Mouse (Mus musculus): ENCODE results near the gene Chdh. TPM values are rescaled to one million over a fixed set of nuclear protein-coding genes. Genes with fewer than 3 reads are reported as not detected.

Chdh gene
- polyA plus RNA-seq, 1 experiment: not detected

DNA sequence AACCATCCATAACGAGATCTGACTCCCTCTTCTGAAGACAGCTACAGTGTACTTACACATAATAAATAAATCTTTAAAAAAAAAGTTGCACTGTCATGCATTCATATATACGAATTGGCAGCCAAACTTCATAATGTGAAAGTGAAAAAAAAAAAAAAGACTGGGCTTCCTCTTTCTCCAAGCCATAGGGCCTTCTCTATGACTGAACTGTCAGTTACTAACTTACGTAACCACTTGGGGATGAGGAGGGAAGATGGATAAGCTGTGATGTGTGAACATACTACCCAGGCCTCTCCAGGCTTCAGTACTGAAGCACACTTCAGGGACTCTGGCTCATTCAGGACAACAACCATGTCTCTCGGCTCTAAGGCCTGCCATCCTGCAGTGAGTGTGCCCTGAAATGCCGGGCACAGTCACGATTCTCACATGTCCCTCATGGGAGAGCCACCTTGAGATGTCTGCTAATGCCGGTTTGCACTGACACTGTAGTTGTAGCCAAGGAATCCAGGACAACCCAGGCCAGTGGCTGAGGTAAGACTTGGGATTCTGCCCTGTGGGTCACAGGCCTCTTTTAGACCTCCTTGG, 34.6 kb downstream of the Chdh start:
- H3K4me3 ChIP-seq (replicated peaks): no peak overlapping the region
- H3K4me1 ChIP-seq (ENCODE audit: control insufficient read depth): no peaks in the 10 kb centered on the region
- H3K36me3 ChIP-seq (ENCODE audit: control insufficient read depth): no peaks in the 10 kb centered on the region
- H3K9me3 ChIP-seq (ENCODE audit: control insufficient read depth, low read length): no peaks in the 10 kb centered on the region
- no peak for TF ChIP-seq GATA1 (IDR thresholded peaks at IDR 0.05; ENCODE audit: low read length)
- TF ChIP-seq TAL1 (IDR thresholded peaks at IDR 0.05; ENCODE audit: low read length): no peak
- H3K27me3 ChIP-seq (ENCODE audit: control insufficient read depth): no peaks in the 10 kb centered on the region

DNA sequence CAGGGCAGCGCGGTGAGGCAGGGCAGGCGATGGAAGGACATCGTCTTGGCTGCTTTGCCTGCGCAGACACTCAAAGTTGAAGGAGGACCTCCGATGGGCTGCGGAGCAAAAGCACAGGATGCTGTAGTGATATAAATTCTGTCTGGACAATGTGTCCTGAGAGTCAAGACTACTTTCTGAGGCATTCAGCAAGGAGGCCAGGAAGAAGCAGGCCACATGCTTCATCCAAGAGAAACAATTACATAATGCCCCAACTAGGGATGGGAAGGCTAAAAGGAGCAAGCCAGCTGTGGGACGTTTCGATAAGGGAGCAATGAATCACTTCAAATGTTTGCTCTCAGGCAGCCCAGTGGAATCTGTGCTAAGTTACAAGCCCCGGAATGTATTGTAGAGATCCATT, 36.4 kb downstream of the Chdh start:
- TF ChIP-seq TAL1 (IDR thresholded peaks at IDR 0.05; ENCODE audit: low read length) (no peak), GATA1 (IDR thresholded peaks at IDR 0.05; ENCODE audit: low read length) (no peak)
- Histone ChIP-seq H3K27me3 (ENCODE audit: control insufficient read depth) (no peaks in the 10 kb centered on the region), H3K36me3 (ENCODE audit: control insufficient read depth) (no peaks in the 10 kb centered on the region), H3K9me3 (ENCODE audit: control insufficient read depth, low read length) (no peaks in the 10 kb centered on the region), H3K4me3 (replicated peaks) (no peak overlapping the region), H3K4me1 (ENCODE audit: control insufficient read depth) (no peaks in the 10 kb centered on the region)

DNA sequence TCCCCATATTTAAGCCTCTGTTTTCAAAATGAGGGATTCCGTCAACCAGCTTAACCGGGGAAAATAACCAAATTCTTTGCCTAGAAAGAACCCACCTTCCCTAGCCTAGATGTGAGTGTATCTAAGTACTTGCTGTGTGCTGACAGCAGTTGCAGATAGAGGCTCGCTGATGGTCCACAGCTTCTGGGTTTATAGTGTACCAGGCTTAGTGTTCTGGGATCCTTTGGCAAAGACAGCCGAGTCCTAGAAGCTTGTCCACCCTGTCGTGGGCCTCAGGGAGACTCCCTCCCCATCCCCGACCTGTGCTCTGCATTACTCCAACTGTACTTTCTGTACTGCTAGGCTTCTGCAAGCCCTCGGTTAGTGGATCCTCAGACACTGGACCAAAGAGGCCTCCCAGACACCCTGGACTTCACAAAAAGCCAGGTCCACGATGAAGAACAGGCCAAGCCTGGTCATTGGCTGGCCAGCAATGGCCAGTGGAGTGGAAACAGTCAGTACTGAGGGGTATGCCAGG, 36.9 kb downstream of the Chdh start:
- Histone ChIP-seq H3K36me3 (ENCODE audit: control insufficient read depth) (no peaks in the 10 kb centered on the region), H3K4me1 (ENCODE audit: control insufficient read depth) (no peaks in the 10 kb centered on the region), H3K27me3 (ENCODE audit: control insufficient read depth) (no peaks in the 10 kb centered on the region), H3K4me3 (replicated peaks) (no peak overlapping the region), H3K9me3 (ENCODE audit: control insufficient read depth, low read length) (no peaks in the 10 kb centered on the region)
- TF ChIP-seq GATA1 (IDR thresholded peaks at IDR 0.05; ENCODE audit: low read length): no peak
- TF ChIP-seq TAL1 (IDR thresholded peaks at IDR 0.05; ENCODE audit: low read length): no peak

DNA sequence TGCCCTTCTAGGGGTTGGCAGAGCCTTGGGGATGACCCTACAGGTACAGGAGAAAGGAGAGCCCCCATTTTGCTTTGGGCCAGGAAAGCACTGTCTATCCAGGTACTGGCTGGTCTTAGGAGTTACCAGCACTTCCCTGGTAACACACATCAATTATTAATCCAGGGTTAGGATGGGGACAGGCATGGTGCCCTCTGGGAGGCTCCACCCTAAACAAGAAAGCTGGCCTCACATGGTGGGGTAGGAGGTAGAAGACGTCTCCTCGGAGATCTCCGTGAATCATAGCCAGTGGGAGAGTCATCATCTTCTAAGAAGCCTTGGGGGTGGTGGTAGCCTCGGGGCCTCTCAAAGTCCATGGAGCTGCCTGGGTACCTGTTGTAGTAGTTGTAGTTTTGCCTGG, 38.2 kb downstream of the Chdh start:
- no peak for TF ChIP-seq TAL1 (IDR thresholded peaks at IDR 0.05; ENCODE audit: low read length)
- TF ChIP-seq GATA1 (IDR thresholded peaks at IDR 0.05; ENCODE audit: low read length): no peak
- Histone ChIP-seq H3K36me3 (ENCODE audit: control insufficient read depth) (no peaks in the 10 kb centered on the region), H3K9me3 (ENCODE audit: control insufficient read depth, low read length) (no peaks in the 10 kb centered on the region), H3K4me3 (replicated peaks) (no peak overlapping the region), H3K4me1 (ENCODE audit: control insufficient read depth) (no peaks in the 10 kb centered on the region), H3K27me3 (ENCODE audit: control insufficient read depth) (no peaks in the 10 kb centered on the region)

DNA sequence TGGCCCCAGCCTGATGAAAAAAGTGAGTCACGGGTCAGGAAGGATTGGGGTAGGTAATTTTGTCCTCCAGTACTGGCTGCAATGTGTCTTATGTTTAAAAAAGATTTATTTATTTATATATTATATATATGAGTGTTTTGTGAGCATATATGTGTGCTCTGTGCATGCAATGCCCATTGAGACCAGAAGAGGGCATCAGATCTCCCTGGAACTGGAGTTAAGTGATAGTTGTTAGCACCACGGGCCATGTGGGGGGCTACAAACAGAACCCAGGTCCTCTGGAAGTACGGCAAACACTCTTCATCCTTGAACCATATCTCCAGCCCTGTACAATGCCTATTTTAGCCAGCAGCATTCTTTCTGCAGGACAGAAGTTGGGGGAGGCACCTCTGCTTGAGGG, 39.2 kb downstream of the Chdh start:
- Histone ChIP-seq H3K9me3 (ENCODE audit: control insufficient read depth, low read length) (no peaks in the 10 kb centered on the region), H3K4me1 (ENCODE audit: control insufficient read depth) (no peaks in the 10 kb centered on the region), H3K27me3 (ENCODE audit: control insufficient read depth) (no peaks in the 10 kb centered on the region), H3K36me3 (ENCODE audit: control insufficient read depth) (no peaks in the 10 kb centered on the region), H3K4me3 (replicated peaks) (no peak overlapping the region)
- TF ChIP-seq GATA1 (IDR thresholded peaks at IDR 0.05; ENCODE audit: low read length) (no peak), TAL1 (IDR thresholded peaks at IDR 0.05; ENCODE audit: low read length) (no peak)

DNA sequence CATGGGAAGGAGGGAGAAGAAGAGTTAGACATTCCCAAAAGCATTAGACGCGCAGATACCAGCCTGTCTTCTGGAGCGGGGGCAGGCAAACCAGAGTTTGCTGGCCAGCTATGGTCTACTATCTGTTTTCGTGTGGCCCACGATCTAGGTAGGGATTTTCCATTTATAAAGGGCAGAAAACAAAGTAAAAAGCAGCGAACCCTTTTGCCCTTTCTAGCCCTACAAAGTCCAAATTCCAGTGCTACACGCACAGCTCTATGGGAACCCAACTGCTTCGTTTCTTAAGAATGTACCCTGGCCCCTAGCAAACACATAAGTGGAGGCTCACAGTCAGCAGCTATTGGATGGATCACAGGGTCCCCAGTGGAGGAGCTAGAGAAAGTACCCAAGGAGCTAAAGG, 41.5 kb downstream of the Chdh start:
- H3K4me1 ChIP-seq (ENCODE audit: control insufficient read depth): no peaks in the 10 kb centered on the region
- no peaks in the 10 kb centered on the region for H3K27me3 ChIP-seq (ENCODE audit: control insufficient read depth)
- H3K36me3 ChIP-seq (ENCODE audit: control insufficient read depth): no peaks in the 10 kb centered on the region

DNA sequence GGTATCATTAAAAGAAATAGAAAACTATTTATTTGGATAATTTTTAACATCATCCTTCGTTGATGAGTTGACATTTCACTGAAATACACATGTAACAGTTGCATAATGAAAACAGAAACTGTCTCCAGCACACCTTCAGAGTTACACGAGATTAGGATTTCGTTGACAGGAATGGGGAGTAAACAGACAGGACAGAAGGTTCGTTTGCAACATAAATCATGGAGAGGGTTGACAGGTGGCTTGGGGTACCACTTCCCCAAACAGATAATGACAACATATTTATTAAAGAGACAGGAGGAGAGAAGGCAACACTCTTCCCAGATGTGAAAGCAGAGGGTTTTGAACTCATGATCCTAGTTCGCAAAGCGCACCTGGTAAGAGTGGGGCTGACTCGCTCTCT, 46.1 kb downstream of the Chdh start:
- Histone ChIP-seq H3K36me3 (ENCODE audit: control insufficient read depth) (no peaks in the 10 kb centered on the region), H3K9me3 (ENCODE audit: control insufficient read depth, low read length) (no peaks in the 10 kb centered on the region), H3K4me3 (replicated peaks) (no peak overlapping the region), H3K27me3 (ENCODE audit: control insufficient read depth) (no peaks in the 10 kb centered on the region), H3K4me1 (ENCODE audit: control insufficient read depth) (no peaks in the 10 kb centered on the region)
- no peak for TF ChIP-seq GATA1 (IDR thresholded peaks at IDR 0.05; ENCODE audit: low read length)
- no peak for TF ChIP-seq TAL1 (IDR thresholded peaks at IDR 0.05; ENCODE audit: low read length)

More for the DNA sequence above, 41.5 kb downstream of the Chdh start:
- H3K9me3 ChIP-seq (ENCODE audit: control insufficient read depth, low read length): no peaks in the 10 kb centered on the region
- H3K4me3 ChIP-seq (replicated peaks): no peak overlapping the region
- no peak for TF ChIP-seq TAL1 (IDR thresholded peaks at IDR 0.05; ENCODE audit: low read length)
- no peak for TF ChIP-seq GATA1 (IDR thresholded peaks at IDR 0.05; ENCODE audit: low read length)

DNA sequence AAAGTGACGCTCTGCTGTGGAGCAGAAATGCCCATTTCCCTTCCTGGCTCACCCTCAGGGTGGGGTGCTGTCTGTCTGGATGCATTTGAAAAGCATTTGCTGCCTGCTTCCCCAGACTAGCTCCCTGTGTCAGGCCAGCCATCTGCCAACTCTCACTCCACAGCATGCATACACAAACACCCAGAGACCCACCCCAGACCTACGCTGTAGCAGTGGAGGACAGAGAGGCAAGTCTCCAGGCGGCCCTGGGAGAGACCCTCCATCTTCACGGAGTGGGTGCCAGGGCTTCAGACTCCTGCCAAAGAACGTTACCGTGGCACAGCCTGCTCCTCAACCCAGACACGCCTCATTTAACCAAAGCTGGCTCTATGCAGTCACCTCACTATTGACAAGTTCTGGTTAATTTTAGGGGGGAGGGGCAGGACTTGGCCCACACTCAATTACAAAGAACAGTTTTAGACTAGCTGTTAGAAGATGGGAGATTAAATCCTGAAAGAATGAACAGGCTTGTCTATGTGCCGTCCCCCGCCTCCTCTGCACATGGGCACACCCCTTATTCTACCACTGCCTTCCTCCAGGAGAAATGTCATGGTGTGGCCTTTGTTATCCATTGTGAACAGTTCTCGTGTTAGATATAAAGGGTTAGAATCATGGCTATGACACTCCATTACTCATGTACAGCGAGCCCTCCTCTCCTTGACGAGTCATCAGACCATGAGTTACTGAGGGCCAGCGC, 47.4 kb downstream of the Chdh start:
- Histone ChIP-seq H3K9me3 (ENCODE audit: control insufficient read depth, low read length) (no peaks in the 10 kb centered on the region), H3K4me3 (replicated peaks) (no peak overlapping the region), H3K4me1 (ENCODE audit: control insufficient read depth) (no peaks in the 10 kb centered on the region), H3K27me3 (ENCODE audit: control insufficient read depth) (no peaks in the 10 kb centered on the region), H3K36me3 (ENCODE audit: control insufficient read depth) (no peaks in the 10 kb centered on the region)
- no peak for TF ChIP-seq GATA1 (IDR thresholded peaks at IDR 0.05; ENCODE audit: low read length)
- TF ChIP-seq TAL1 (IDR thresholded peaks at IDR 0.05; ENCODE audit: low read length): no peak

DNA sequence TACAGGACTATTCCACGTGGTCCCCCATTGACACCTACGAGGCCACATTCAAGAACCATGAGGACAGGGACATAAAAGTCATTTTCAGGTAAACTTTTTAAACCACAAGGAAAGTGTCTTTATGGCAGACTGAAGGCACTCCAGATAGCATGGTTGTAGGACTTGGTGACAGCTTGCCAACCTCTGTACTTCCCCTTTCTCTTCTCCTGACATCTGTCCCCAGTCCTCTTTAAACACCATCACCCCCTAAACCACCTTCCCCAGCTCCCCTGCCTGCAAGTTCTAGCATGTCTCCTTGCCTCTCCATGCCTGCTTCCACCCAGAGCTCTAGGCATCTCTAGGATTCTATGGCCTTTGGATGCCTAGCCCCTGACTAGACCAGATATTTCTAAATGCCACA, 56.0 kb downstream of the Chdh start:
- Histone ChIP-seq H3K36me3 (ENCODE audit: control insufficient read depth) (no peaks in the 10 kb centered on the region), H3K9me3 (ENCODE audit: control insufficient read depth, low read length) (no peaks in the 10 kb centered on the region), H3K4me3 (replicated peaks) (no peak overlapping the region), H3K4me1 (ENCODE audit: control insufficient read depth) (peaks cover 52% of the 10 kb centered on the region), H3K27me3 (ENCODE audit: control insufficient read depth) (no peaks in the 10 kb centered on the region)
- no peak for TF ChIP-seq GATA1 (IDR thresholded peaks at IDR 0.05; ENCODE audit: low read length)
- TF ChIP-seq TAL1 (IDR thresholded peaks at IDR 0.05; ENCODE audit: low read length): no peak

Measured in erythroblast, embryonic 14.5 days (primary cell).